Mouse (Mus musculus): ENCODE measurements around the gene Bpifb4.

DNA sequence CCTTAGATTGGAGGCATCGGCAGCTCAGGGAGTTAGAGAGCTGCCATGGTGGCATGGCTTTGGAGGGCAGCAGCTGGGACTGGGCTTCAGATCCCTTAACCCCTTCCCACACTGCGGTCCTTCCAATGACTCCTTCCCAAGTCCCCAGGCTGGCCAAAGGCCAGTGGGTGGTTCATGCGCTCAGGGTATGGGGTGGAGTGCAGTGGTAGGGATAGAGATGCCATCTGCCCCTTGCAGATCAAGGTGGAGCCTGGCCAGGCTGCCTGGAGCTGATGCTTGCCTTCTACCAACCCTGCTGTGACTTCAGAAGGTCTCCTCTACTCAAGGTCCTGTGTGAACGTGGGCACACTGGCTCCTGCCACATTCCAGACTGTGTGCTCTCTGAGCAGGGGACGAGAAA lies 38.9 kb upstream of the Bpifb4 start:
- TF ChIP-seq CTCF (IDR thresholded peaks at IDR 0.05; ENCODE audit: low read depth) (no peak), EP300 (IDR thresholded peaks at IDR 0.05; ENCODE audit: low read depth) (no peak)
